Mouse (Mus musculus) liver, embryonic 14.5 days (tissue): ENCODE data around the gene Egln1. TPM values are rescaled to one million over a fixed set of nuclear protein-coding genes. Genes with fewer than 3 reads are reported as not detected.

Experiments used
- ATAC-seq: fragments of 200-750 bp; cut with Nextera tagmentation; 2 replicates; pipeline ENCODE4 v1.8.0; 2017; ENCODE audit warnings: moderate number of reproducible peaks, mild to moderate bottlenecking, moderate library complexity; ENCODE audit not compliant: insufficient read depth
- DNase-seq, 3 experiments: peaks; one replicate each; pipeline ENCODE4 v3.0.0-alpha.2; 2012 to 2013; ENCODE audit warnings: low read depth in 3 of 3, low spot score in 3 of 3
- H3K27ac ChIP-seq: fragments of 300-500 bp; sonication (generic); 2 replicates; pipeline ENCODE4 v1.5.1; 2014; ENCODE audit warnings: moderate library complexity, mild to moderate bottlenecking, control low read depth, inconsistent platforms
- H3K27me3 ChIP-seq: fragments of 300-500 bp; sonication (generic); 2 replicates; pipeline ENCODE4 v1.6.1; 2014; ENCODE audit warnings: mild to moderate bottlenecking, low read length, moderate library complexity; ENCODE audit not compliant: control insufficient read depth, insufficient read depth
- H3K36me3 ChIP-seq: fragments of 300-500 bp; sonication (generic); replicated peaks from 2 replicates; pipeline ENCODE4 v1.6.1; 2014; ENCODE audit warnings: low read depth; ENCODE audit not compliant: control insufficient read depth, insufficient read depth
- H3K4me1 ChIP-seq, 2 experiments: fragments of 200-500 bp in 1 of 2; fragments of 300-500 bp in 1 of 2; sonication (generic) in 1 of 2; replicated peaks; 2 replicates each; pipeline ENCODE4 v1.6.1; 2012 to 2014; ENCODE audit warnings: antibody characterized with exemption in 1 of 2, inconsistent platforms in 1 of 2, low read length in 1 of 2; ENCODE audit not compliant: control insufficient read depth in 2 of 2, insufficient read depth in 2 of 2
- H3K4me2 ChIP-seq: fragments of 300-500 bp; sonication (generic); 2 replicates; pipeline ENCODE4 v1.6.1; 2014; ENCODE audit warnings: low read depth, mild to moderate bottlenecking, control low read depth, moderate library complexity
- H3K4me3 ChIP-seq, 2 experiments: fragments of 200-500 bp in 1 of 2; fragments of 300-500 bp in 1 of 2; sonication (generic) in 1 of 2; 2 replicates each; pipeline ENCODE4 v1.5.1; 2012 to 2014; ENCODE audit warnings: low read depth in 2 of 2, low read length in 2 of 2, mild to moderate bottlenecking in 2 of 2, control low read depth in 1 of 2, inconsistent platforms in 1 of 2, moderate library complexity in 1 of 2; ENCODE audit not compliant: insufficient read depth in 1 of 2
- H3K9ac ChIP-seq: fragments of 300-500 bp; sonication (generic); replicated peaks from 2 replicates; pipeline ENCODE4 v1.6.1; 2014; ENCODE audit warnings: mild to moderate bottlenecking, control low read depth, moderate library complexity
- H3K9me3 ChIP-seq: fragments of 300-500 bp; sonication (generic); 2 replicates; pipeline ENCODE4 v1.6.1; 2016; ENCODE audit warnings: low read length, mixed read lengths; ENCODE audit not compliant: control insufficient read depth
- CTCF ChIP-seq: IDR thresholded peaks from 2 replicates; pipeline ENCODE4 v1.5.1; 2016; ENCODE audit warnings: antibody characterized with exemption, low read depth, control low read depth
- EP300 ChIP-seq: IDR thresholded peaks from 2 replicates; pipeline ENCODE4 v1.6.1; 2016; ENCODE audit warnings: antibody characterized with exemption, low read depth
- WGBS: fragments of 180-500 bp; shearing (Covaris S2); extraction: QIAGEN DNeasy Blood & Tissue Kit; methylation state at CpG from one replicate; pipeline ENCODE4 v1.1.7; 2014; ENCODE audit not compliant: insufficient replicate concordance; 5-methylcytosine and 5-hydroxymethylcytosine counted together
- polyA plus RNA-seq, 2 experiments: library from polyadenylated mRNA; depleted of rRNA in 1 of 2; stranded (reverse) in 1 of 2; unstranded in 1 of 2; fragments of >200 nt; fragmentation: Nextera tagmentation in 1 of 2; extraction: Ambion mirVana in 1 of 2; gene quantifications; 2 replicates each; pipeline versions ENCODE4 v1.2.1 to v1.2.3; 2012 to 2014

Egln1 gene
- polyA plus RNA-seq, 2 experiments, result 3.9 to 5.5 TPM

- H3K27me3 ChIP-seq, result peaks cover 8% of the 10 kb centered on the region
- peak overlapping the region; percentile 73 to 74 for H3K4me3 ChIP-seq
- no peaks in the 10 kb centered on the region for H3K9me3 ChIP-seq
- under 1% methylated on average over 67 of the region's 67 CpGs for WGBS
- no peaks in the 10 kb centered on the region for H3K36me3 ChIP-seq
- H3K9ac ChIP-seq, result peak overlapping the region; percentile 77
- DNase-seq (peak in 1 of 3 experiments; percentile 12), ATAC-seq (peak; percentile 9)
- TF ChIP-seq CTCF, result no peak
- TF ChIP-seq EP300, result no peak
- H3K4me1 ChIP-seq, result peaks cover 0 to 16% of the 10 kb centered on the region in 2 experiments; a peak in 2 of 4 replicates
- H3K4me2 ChIP-seq, result peak overlapping the region; percentile 72
- H3K27ac ChIP-seq, result no peak overlapping the region
Measured at GRCm38 (mm10) chr8:124947865-124948732, 1.0 kb downstream of the Egln1 start.

- Histone ChIP-seq H3K27ac (no peak overlapping the region), H3K9me3 (no peaks in the 10 kb centered on the region), H3K27me3 (peaks cover 8% of the 10 kb centered on the region), H3K4me3 (no peak overlapping the region), H3K4me2 (no peak overlapping the region), H3K4me1 (peaks cover 0 to 9% of the 10 kb centered on the region in 2 experiments; a peak in 1 of 4 replicates), H3K36me3 (no peaks in the 10 kb centered on the region), H3K9ac (no peak overlapping the region)
- ATAC-seq (no peak), DNase-seq (no peak)
- no peak for TF ChIP-seq CTCF
- no peak for TF ChIP-seq EP300
- WGBS, result 69% methylated on average over 7 of the region's 7 CpGs
Measured at GRCm38 (mm10) chr8:124944406-124944805, 4.7 kb downstream of the Egln1 start.

- no peaks in the 10 kb centered on the region for H3K36me3 ChIP-seq
- peaks cover 0 to 9% of the 10 kb centered on the region in 2 experiments; a peak in 1 of 4 replicates for H3K4me1 ChIP-seq
- no peak for TF ChIP-seq CTCF
- TF ChIP-seq EP300, result no peak
- no peak overlapping the region for H3K4me2 ChIP-seq
- no peak overlapping the region for H3K4me3 ChIP-seq
- H3K9ac ChIP-seq, result no peak overlapping the region
- H3K9me3 ChIP-seq, result no peaks in the 10 kb centered on the region
- DNase-seq (no peak), ATAC-seq (no peak)
- 87% methylated on average over 6 of the region's 6 CpGs for WGBS
- H3K27me3 ChIP-seq, result peaks cover 8% of the 10 kb centered on the region
- no peak overlapping the region for H3K27ac ChIP-seq
Measured at GRCm38 (mm10) chr8:124943801-124944200, 5.3 kb downstream of the Egln1 start.

- Histone ChIP-seq H3K9me3 (no peaks in the 10 kb centered on the region), H3K27ac (no peak overlapping the region), H3K27me3 (no peaks in the 10 kb centered on the region), H3K4me2 (no peak overlapping the region), H3K9ac (no peak overlapping the region), H3K4me1 (no peaks in the 10 kb centered on the region), H3K4me3 (no peak overlapping the region), H3K36me3 (no peaks in the 10 kb centered on the region)
- ATAC-seq, result no peak
- WGBS, result 74% methylated on average over 4 of the region's 4 CpGs
- TF ChIP-seq EP300, result no peak
- TF ChIP-seq CTCF, result no peak
- DNase-seq, result no peak
Measured at GRCm38 (mm10) chr8:124937293-124937692, 11.8 kb downstream of the Egln1 start.

- Histone ChIP-seq H3K9me3 (no peaks in the 10 kb centered on the region), H3K4me2 (no peak overlapping the region), H3K36me3 (no peaks in the 10 kb centered on the region), H3K4me1 (no peaks in the 10 kb centered on the region), H3K4me3 (no peak overlapping the region), H3K9ac (no peak overlapping the region), H3K27me3 (no peaks in the 10 kb centered on the region), H3K27ac (no peak overlapping the region)
- 82% methylated on average over 10 of the region's 10 CpGs for WGBS
- ATAC-seq, result no peak
- no peak for DNase-seq
- TF ChIP-seq CTCF (no peak), EP300 (no peak)
Measured at GRCm38 (mm10) chr8:124936699-124937098, 12.4 kb downstream of the Egln1 start.
